Mouse (Mus musculus) urinary bladder, adult 18-20 months (tissue): ENCODE results near the gene Hfm1.
A peak's percentile ranks its signal among the peaks of the same experiment; 100 is the strongest.

ENCODE experiments used
- DNase-seq, 2 experiments: peaks; one replicate each; pipeline ENCODE4 v3.0.0; 2022; ENCODE audit warnings: low spot score in 2 of 2, mixed read lengths in 2 of 2

Gene Hfm1

GRCm38 (mm10) chr5:106843906-106844305 is 82.2 kb downstream of the Hfm1 start:
- no peak for DNase-seq

GRCm38 (mm10) chr5:106833025-106833424 is 93.1 kb downstream of the Hfm1 start:
- no peak for DNase-seq

GRCm38 (mm10) chr5:106831401-106831800 is 94.7 kb downstream of the Hfm1 start:
- DNase-seq = no peak

- no peak for DNase-seq
Observed at GRCm38 (mm10) chr5:106830775-106831174, 95.3 kb downstream of the Hfm1 start.

- no peak for DNase-seq
Observed at GRCm38 (mm10) chr5:106826740-106827139, 99.4 kb downstream of the Hfm1 start.

GRCm38 (mm10) chr5:106826044-106826443 is 100.1 kb downstream of the Hfm1 start:
- DNase-seq = no peak

GRCm38 (mm10) chr5:106825301-106825853 is 100.7 kb downstream of the Hfm1 start:
- DNase-seq = no peak

- no peak for DNase-seq
Observed at GRCm38 (mm10) chr5:106824716-106825115, 101.4 kb downstream of the Hfm1 start.

- DNase-seq = no peak
Observed at GRCm38 (mm10) chr5:106819630-106820029, 106.5 kb downstream of the Hfm1 start.

- DNase-seq = no peak
Observed at GRCm38 (mm10) chr5:106815923-106816654, 110.0 kb downstream of the Hfm1 start.

- DNase-seq = no peak
Observed at GRCm38 (mm10) chr5:106814611-106815010, 111.5 kb downstream of the Hfm1 start.

- DNase-seq = no peak
Observed at GRCm38 (mm10) chr5:106803094-106803493, 123.0 kb downstream of the Hfm1 start.

- DNase-seq = peak; percentile 65 to 70
Observed at GRCm38 (mm10) chr5:106801886-106802798, 124.0 kb downstream of the Hfm1 start.

- no peak for DNase-seq
Observed at GRCm38 (mm10) chr5:106801215-106801863, 124.8 kb downstream of the Hfm1 start.

- no peak for DNase-seq
Observed at GRCm38 (mm10) chr5:106797896-106798295, 128.2 kb downstream of the Hfm1 start.

- DNase-seq = no peak
Observed at GRCm38 (mm10) chr5:106791241-106791572, 134.9 kb downstream of the Hfm1 start.

- no peak for DNase-seq
Observed at GRCm38 (mm10) chr5:106790496-106791240, 135.5 kb downstream of the Hfm1 start.
